Mouse (Mus musculus) bone marrow, adult 2 months (tissue): ENCODE results near the gene Tmem108.

Experiments used
- CTCF ChIP-seq: fragments of 200-500 bp; IDR thresholded peaks from 2 replicates; pipeline ENCODE4 v1.5.1; 2011; ENCODE audit warnings: low read length, control low read depth; ENCODE audit not compliant: control insufficient read depth, insufficient read depth
- POLR2A ChIP-seq: fragments of 200-500 bp; IDR thresholded peaks from 2 replicates; pipeline ENCODE4 v1.6.1; 2011; ENCODE audit warnings: low read depth, mild to moderate bottlenecking, control low read depth, low read length, borderline replicate concordance; ENCODE audit not compliant: control insufficient read depth

DNA sequence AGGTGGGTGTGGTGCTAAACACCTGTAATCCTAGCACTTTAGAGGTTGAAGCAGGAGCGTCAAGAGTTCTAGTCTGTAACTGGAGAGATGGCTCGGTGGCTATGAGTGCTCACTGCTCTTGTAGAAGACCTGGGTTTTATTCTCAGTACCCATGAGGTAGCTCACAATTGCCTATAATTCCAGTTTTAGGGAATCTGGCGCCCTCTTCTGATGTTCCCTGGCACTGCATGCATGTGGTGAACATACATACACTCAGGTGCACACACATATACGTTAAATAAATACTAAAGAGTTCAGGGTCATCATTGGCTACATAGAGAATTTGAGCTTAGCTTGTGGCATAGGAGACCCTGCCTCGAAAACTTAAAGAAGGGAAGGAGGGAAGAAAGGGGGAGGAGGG, 317.0 kb downstream of the Tmem108 start:
- TF ChIP-seq POLR2A = no peak
- TF ChIP-seq CTCF = no peak
